Mouse (Mus musculus): ENCODE measurements around the gene Utp14a. TPM values are rescaled to one million over a fixed set of nuclear protein-coding genes. Genes with fewer than 3 reads are reported as not detected.

Utp14a gene
- total and polyA plus RNA-seq, 3 experiments = 53.6 to 64.3 TPM; not detected in 1

GRCm38 (mm10) chrX:48278103-48278502, 21.4 kb downstream of the Utp14a start:
- H3K9ac ChIP-seq (ENCODE audit: control insufficient read depth, low read depth, low read length, poor library complexity, severe bottlenecking) = no peak overlapping the region
- H3K79me2 ChIP-seq (ENCODE audit: control insufficient read depth, insufficient read depth, low read length, poor library complexity) = no peaks in the 10 kb centered on the region
- no peaks in the 10 kb centered on the region for H3K9me3 ChIP-seq (replicated peaks; ENCODE audit: insufficient read depth, low read length)
- DNase-seq (ENCODE audit: low read depth, low spot score) = peak; percentile 34
- no peak overlapping the region for H3K4me3 ChIP-seq (ENCODE audit: control insufficient read depth in 1 of 2, insufficient read depth in 1 of 2, low read depth in 2 of 2, low read length in 2 of 2)
- TF ChIP-seq ZC3H11A (IDR thresholded peaks at IDR 0.05; ENCODE audit: low read depth, low read length) (peak; percentile 23; the same call in 1 of the 2 replicates), ELF1 (IDR thresholded peaks at IDR 0.05; ENCODE audit: low read depth, low read length) (no peak), RAD21 (IDR thresholded peaks at IDR 0.05; ENCODE audit: low read depth, low read length) (peak; percentile 47), SMC3 (IDR thresholded peaks at IDR 0.05; ENCODE audit: low read depth, low read length) (peak; percentile 25; the same call in 1 of the 2 replicates), CTCF (IDR thresholded peaks at IDR 0.05 in 2 of 3, conservative IDR thresholded peaks at IDR 0.05 in 1 of 3; ENCODE audit: control insufficient read depth in 1 of 3, insufficient read depth in 1 of 3, low read depth in 2 of 3, low read length in 3 of 3, poor library complexity in 1 of 3, severe bottlenecking in 1 of 3) (peak in 2 of 3 experiments; percentile 48 to 59; a peak in 4 of 6 replicates)
- H3K36me3 ChIP-seq (ENCODE audit: control insufficient read depth in 1 of 2, insufficient read depth in 2 of 2, low read length in 2 of 2) = peaks cover 2 to 11% of the 10 kb centered on the region in 2 experiments
- no peaks in the 10 kb centered on the region; a peak in 1 of 4 replicates for H3K4me1 ChIP-seq (ENCODE audit: control insufficient read depth in 1 of 2, insufficient read depth in 2 of 2, low read length in 2 of 2)
- H3K27ac ChIP-seq (ENCODE audit: control insufficient read depth, low read depth, low read length) = no peak overlapping the region
- no peaks in the 10 kb centered on the region for H3K27me3 ChIP-seq (ENCODE audit: control insufficient read depth in 1 of 2, insufficient read depth in 2 of 2, low read length in 2 of 2)

GRCm38 (mm10) chrX:48284386-48285005, 27.8 kb downstream of the Utp14a start:
- no peaks in the 10 kb centered on the region for H3K4me1 ChIP-seq (ENCODE audit: control insufficient read depth in 1 of 2, insufficient read depth in 2 of 2, low read length in 2 of 2)
- peak overlapping the region; percentile 85 to 96 for H3K4me3 ChIP-seq (ENCODE audit: control insufficient read depth in 1 of 2, insufficient read depth in 1 of 2, low read depth in 2 of 2, low read length in 2 of 2)
- no peaks in the 10 kb centered on the region for H3K27me3 ChIP-seq (ENCODE audit: control insufficient read depth in 1 of 2, insufficient read depth in 2 of 2, low read length in 2 of 2)
- peak; percentile 92 for DNase-seq (ENCODE audit: low read depth, low spot score)
- no peaks in the 10 kb centered on the region for H3K9me3 ChIP-seq (replicated peaks; ENCODE audit: insufficient read depth, low read length)
- H3K79me2 ChIP-seq (ENCODE audit: control insufficient read depth, insufficient read depth, low read length, poor library complexity) = peaks cover 2% of the 10 kb centered on the region; the same call in 1 of the 2 replicates
- TF ChIP-seq ELF1 (IDR thresholded peaks at IDR 0.05; ENCODE audit: low read depth, low read length) = no peak
- TF ChIP-seq NELFE (IDR thresholded peaks at IDR 0.05; ENCODE audit: low read depth, low read length) = no peak; the same call in 1 of the 2 replicates
- TF ChIP-seq CHD2 (IDR thresholded peaks at IDR 0.05; ENCODE audit: low read length) = no peak
- no peak for TF ChIP-seq SIN3A (IDR thresholded peaks at IDR 0.05; ENCODE audit: low read length)
- TF ChIP-seq ETS1 (IDR thresholded peaks at IDR 0.05; ENCODE audit: low read depth, low read length) = no peak
- 0 out of 2 replicates have a peak, but pooled peaks have one; percentile 8 for TF ChIP-seq ZMIZ1 (IDR thresholded peaks at IDR 0.05; ENCODE audit: low read depth, low read length)
- TF ChIP-seq ZNF384 (IDR thresholded peaks at IDR 0.05; ENCODE audit: low read depth, low read length) = peak; percentile 94
- no peak for TF ChIP-seq UBTF (IDR thresholded peaks at IDR 0.05; ENCODE audit: borderline replicate concordance, insufficient read depth, low read depth, low read length)
- no peak for TF ChIP-seq USF2 (IDR thresholded peaks at IDR 0.05; ENCODE audit: borderline replicate concordance in 1 of 2, insufficient read depth in 1 of 2, low read depth in 1 of 2, low read length in 2 of 2)
- no peak for TF ChIP-seq CTCF (IDR thresholded peaks at IDR 0.05 in 2 of 3, conservative IDR thresholded peaks at IDR 0.05 in 1 of 3; ENCODE audit: control insufficient read depth in 1 of 3, insufficient read depth in 1 of 3, low read depth in 2 of 3, low read length in 3 of 3, poor library complexity in 1 of 3, severe bottlenecking in 1 of 3)
- peak; percentile 44 for TF ChIP-seq MAZ (IDR thresholded peaks at IDR 0.05; ENCODE audit: low read depth, low read length)
- TF ChIP-seq TBP (IDR thresholded peaks at IDR 0.05; ENCODE audit: low read depth, low read length) = no peak
- no peak for TF ChIP-seq SMC3 (IDR thresholded peaks at IDR 0.05; ENCODE audit: low read depth, low read length)
- TF ChIP-seq HCFC1 (IDR thresholded peaks at IDR 0.05; ENCODE audit: low read depth, low read length) = peak; percentile 39; the same call in 1 of the 2 replicates
- H3K27ac ChIP-seq (ENCODE audit: control insufficient read depth, low read depth, low read length) = peak overlapping the region; percentile 86
- H3K9ac ChIP-seq (ENCODE audit: control insufficient read depth, low read depth, low read length, poor library complexity, severe bottlenecking) = peak overlapping the region; percentile 73
- peaks cover 0 to 3% of the 10 kb centered on the region in 2 experiments; a peak in 1 of 4 replicates for H3K36me3 ChIP-seq (ENCODE audit: control insufficient read depth in 1 of 2, insufficient read depth in 2 of 2, low read length in 2 of 2)

Data from MEL (cell line).